Mouse (Mus musculus): ENCODE data around the gene Lsm14b.

The Lsm14b gene

DNA sequence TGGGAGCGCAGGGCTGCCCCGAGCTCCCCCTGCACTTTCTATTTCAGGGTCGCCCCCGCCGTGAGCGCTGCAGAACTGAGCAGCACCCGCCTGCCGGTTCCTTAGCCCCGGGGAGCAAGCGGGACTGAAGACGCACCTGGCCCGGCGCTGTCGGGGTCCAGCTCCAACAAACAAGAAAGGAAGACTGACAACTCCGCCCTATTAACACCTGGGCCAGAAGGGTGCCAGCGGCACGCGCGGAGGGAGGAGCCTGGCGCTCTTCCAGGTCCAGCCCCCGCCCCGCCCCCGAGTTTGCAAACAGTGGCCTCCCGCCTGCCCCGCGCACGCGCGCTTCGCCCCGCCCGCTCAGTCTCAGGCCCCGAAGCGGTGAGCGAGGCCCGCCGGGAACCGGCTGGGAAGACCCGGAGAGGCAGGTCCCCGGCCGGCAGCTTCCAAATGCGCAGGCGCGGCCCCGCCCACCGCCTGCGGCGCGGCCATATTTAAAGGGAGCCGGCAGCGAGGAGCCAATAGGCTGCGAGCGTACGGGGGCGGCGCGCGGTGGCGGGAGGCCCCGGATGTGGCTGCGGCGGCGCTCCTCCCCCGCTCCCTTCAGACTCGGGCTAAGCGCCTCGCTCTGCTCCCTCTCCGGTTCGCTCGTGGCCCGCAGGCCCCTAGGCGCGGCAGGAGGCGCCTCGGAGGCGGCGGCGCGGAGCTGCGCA lies at the start of gene Lsm14b:
Lsm14b (plus strand) TSS at position 587 of the 698 bp plus-strand sequence.
- DNase-seq (ENCODE audit: low spot score) = peak; percentile 97

- DNase-seq (ENCODE audit: low spot score) = no peak
These were observed 48.9 kb upstream of the Lsm14b start for GRCm38 (mm10) chr2:179975851-179976250.

- no peak for DNase-seq (ENCODE audit: low spot score)
These were observed 48.5 kb upstream of the Lsm14b start for GRCm38 (mm10) chr2:179976295-179976627.

- peak; percentile 87 for DNase-seq (ENCODE audit: low spot score)
These were observed 48.0 kb upstream of the Lsm14b start, which contains the start of gene Taf4 for GRCm38 (mm10) chr2:179976628-179977343. Gene Taf4, minus strand, starts transcription at chr2:179976646.

DNA sequence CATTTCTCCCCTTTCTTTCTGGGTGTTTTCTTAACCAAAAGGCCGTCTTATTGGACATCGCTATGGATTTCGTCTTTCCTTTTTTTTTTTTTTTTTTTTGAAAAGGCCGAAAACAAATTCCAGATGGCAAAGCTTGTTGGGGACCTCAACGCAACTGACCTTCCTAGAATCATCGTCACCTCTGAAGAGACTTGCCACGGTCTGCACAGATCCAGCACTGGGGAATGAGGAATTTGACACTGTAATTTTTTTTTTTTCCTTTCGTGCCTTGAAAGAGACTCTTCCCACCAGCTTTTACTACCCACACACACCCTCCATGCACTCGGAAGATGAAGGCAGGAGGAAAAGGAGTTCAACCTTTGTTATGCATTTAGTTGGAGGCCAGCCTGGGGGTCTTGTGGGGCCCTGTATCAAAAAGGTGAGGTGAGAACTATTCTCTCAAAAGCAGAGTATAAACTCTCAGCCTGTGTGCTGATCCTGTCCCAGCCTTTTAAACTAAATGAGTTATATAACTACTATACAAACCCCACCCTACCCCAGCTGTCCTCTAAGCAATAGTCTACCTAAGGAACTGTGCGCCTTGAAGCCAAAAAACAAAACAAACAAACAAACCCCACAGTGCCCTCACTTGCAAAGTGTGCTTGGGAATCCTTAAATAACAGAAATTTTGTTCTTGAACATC lies 47.3 kb upstream of the Lsm14b start:
- DNase-seq (ENCODE audit: low spot score) = no peak

- DNase-seq (ENCODE audit: low spot score) = no peak
These were observed 46.5 kb upstream of the Lsm14b start for GRCm38 (mm10) chr2:179978250-179978649.

GRCm38 (mm10) chr2:179979836-179980235 lies 45.0 kb upstream of the Lsm14b start:
- DNase-seq (ENCODE audit: low spot score) = peak; percentile 92

- DNase-seq (ENCODE audit: low spot score) = no peak
These were observed 44.2 kb upstream of the Lsm14b start for GRCm38 (mm10) chr2:179980616-179981015.

- DNase-seq (ENCODE audit: low spot score) = no peak
These were observed 42.1 kb upstream of the Lsm14b start for GRCm38 (mm10) chr2:179982715-179983114.

GRCm38 (mm10) chr2:179984830-179985229 lies 40.0 kb upstream of the Lsm14b start:
- DNase-seq (ENCODE audit: low spot score) = no peak

DNA sequence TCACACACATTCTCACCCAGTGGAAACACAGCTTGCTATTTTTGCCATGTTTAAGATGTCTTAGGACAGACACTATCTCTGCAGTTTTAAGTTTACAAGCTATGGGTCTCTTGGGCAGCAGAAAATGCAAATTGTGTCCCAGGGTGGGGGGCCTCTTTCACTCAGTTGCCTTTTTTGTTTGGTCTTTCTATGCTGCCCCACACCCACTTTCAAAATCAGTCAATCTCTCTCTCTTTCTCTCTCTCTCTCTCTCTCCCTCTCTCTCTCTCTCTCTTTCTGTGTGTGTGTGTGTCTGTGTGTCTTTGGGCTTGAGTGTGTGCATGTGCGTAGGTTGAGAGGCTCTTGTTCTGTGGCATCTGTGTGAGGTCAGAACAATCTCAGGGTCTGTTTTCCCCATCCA lies 39.1 kb upstream of the Lsm14b start:
- DNase-seq (ENCODE audit: low spot score) = no peak

DNA sequence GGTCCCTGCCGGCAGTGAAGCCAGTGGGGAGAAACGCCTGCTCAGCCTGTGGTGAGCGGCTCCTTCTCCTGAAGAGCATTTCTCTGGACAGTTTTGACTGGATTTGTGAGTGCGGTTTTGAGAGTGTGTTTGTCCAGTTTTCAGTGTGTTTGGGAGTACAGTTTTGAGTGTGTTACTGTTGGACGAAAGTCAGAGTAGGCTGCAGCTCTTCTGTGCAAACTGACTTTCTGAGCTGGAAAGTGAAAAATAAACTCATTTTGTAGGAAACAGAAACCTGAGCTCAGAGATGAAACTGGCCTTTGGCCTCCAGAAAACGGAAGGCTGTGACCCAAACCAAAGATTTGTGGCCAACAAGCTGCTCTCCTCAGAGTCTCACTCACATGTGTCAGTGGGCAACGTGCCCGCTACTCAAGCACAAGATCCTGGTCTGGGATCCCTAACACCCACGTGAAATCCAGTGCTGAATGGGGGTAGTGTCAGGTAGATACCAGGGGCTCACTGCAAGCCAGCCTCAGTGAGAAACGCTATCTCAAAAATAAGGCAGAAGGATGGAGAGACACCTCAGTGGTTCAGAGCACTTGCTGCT lies 38.3 kb upstream of the Lsm14b start:
- DNase-seq (ENCODE audit: low spot score) = peak; percentile 34

- no peak for DNase-seq (ENCODE audit: low spot score)
These were observed 35.7 kb upstream of the Lsm14b start for GRCm38 (mm10) chr2:179989098-179989497.

- DNase-seq (ENCODE audit: low spot score) = no peak
These were observed 31.7 kb upstream of the Lsm14b start for GRCm38 (mm10) chr2:179993071-179993470.

GRCm38 (mm10) chr2:179998431-179998830 lies 26.4 kb upstream of the Lsm14b start:
- no peak for DNase-seq (ENCODE audit: low spot score)

DNA sequence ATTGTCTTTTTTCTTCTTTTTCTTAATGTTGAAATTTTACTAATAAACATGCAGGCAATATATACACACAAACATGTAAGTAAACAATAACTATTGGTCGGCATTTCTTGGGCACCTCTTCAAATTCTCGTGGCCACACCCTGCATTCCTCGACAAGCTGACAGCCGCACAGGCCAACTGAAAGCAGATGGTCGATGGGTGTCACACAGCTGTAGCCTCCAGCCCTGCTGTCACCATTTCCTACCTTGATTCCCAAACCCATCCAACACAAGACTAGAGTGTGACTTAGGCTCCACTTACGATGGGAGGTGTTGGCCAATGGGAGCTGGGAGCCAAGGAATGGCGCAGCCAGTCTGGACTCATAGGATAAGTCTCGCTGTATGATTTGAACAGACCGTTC lies 23.2 kb upstream of the Lsm14b start:
- DNase-seq (ENCODE audit: low spot score) = no peak

- no peak for DNase-seq (ENCODE audit: low spot score)
These were observed 19.0 kb upstream of the Lsm14b start for GRCm38 (mm10) chr2:180005656-180006351.

GRCm38 (mm10) chr2:180006352-180007017 lies 18.3 kb upstream of the Lsm14b start:
- no peak for DNase-seq (ENCODE audit: low spot score)

- no peak for DNase-seq (ENCODE audit: low spot score)
These were observed 14.1 kb upstream of the Lsm14b start for GRCm38 (mm10) chr2:180010686-180011085.

DNA sequence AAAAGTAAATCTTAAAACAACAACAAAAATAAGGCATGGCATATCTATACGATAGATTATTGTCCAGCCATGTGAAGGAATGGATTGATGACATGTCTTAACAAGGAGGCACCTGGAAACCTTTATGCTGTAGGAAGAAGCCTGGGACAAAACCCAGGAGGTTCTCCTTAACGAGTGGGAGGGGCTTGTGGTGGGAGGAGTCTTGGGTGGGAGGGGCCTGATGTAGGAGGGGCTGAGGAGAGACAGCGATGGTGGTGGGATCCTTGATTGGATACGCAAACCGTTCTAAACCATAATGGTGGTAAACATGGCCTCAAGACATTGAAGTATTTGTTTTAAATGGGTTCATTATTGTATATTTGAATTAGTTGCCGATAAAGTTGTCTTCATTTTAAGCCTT lies 13.4 kb upstream of the Lsm14b start:
- no peak for DNase-seq (ENCODE audit: low spot score)

DNA sequence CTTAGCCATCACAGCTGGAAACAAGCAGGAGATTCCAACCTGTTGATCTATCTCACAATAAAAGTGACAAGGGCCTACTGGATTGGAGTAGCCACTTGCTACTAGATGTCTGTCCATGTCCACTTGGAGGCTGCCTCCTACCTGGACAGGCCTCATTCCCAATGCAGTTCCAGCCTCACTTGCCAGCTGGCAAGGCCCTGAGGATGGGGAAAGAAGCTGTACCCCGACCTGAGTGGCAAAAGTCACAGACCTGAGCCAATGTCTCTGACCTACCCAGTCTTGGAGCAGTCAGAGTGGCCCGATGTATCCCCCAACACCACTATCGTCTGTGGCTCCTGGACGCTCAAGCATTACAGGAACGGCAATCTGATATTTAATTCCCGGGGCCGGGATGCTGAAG lies 11.1 kb upstream of the Lsm14b start:
- DNase-seq (ENCODE audit: low spot score) = no peak

DNA sequence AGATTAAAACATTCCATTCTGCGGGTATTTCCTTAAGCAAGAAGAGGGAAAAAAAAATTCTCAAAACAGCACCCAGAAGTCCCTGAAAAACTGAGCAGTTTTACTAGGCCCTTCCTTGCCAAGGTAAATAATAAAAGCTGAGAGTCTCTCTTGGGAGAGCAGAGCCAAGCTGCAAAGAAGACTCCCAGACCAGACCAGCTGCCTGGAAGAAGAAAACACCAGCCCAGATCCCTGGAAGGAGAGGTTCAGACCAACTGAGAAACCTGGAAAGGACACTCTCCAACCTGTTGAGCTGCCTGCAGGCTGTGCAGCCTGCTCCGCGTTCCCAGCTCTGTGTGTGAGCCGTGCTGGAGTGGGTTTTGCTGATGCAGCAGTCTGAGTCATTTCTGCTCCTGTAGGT lies 7.2 kb upstream of the Lsm14b start:
- peak; percentile 39 for DNase-seq (ENCODE audit: low spot score)

Measured in adipocyte (in vitro differentiated cells).